Mouse (Mus musculus) layer of hippocampus, adult 18-20 months (tissue): Measurements from ENCODE around the gene Junb. TPM values are rescaled to one million over a fixed set of nuclear protein-coding genes. Genes with fewer than 3 reads are reported as not detected.
A peak's percentile ranks its signal among the peaks of the same experiment; 100 is the strongest.

Experiments used
- DNase-seq, 2 experiments: peaks; one replicate each; pipeline ENCODE4 v3.0.0; 2022; ENCODE audit warnings: low spot score in 2 of 2
- total RNA-seq, 2 experiments: library from RNA; stranded (reverse); gene quantifications; 2 replicates each; pipeline ENCODE4 v1.2.3; 2021

Junb gene
- total RNA-seq, 2 experiments from 2014 or later: 102 to 103 TPM

DNA sequence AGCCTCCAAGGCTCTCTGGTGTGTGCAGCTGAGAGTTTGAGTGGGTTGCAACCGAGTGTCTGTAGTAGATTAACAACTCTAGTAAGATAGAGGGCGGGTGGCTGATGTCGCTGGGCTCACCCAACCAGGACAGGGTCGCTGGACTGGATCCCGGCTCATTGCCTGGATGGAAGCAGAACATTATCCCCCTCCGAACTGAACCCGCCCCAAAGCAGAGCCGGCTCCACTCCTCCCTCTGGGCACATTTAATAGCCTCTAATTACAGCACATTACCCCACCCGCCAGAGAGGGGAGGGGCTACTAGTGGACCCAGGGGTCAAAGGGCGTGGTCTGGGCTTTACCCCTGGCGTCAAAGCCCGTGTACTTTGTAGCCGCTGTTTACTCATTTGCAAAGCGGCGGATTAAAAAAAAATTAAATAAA is 10.8 kb upstream of the Junb start:
- no peak for DNase-seq

- DNase-seq: no peak
Measured at GRCm38 (mm10) chr8:84987903-84988302, 9.4 kb upstream of the Junb start.

GRCm38 (mm10) chr8:84987388-84987787 is 8.9 kb upstream of the Junb start:
- DNase-seq: no peak

DNA sequence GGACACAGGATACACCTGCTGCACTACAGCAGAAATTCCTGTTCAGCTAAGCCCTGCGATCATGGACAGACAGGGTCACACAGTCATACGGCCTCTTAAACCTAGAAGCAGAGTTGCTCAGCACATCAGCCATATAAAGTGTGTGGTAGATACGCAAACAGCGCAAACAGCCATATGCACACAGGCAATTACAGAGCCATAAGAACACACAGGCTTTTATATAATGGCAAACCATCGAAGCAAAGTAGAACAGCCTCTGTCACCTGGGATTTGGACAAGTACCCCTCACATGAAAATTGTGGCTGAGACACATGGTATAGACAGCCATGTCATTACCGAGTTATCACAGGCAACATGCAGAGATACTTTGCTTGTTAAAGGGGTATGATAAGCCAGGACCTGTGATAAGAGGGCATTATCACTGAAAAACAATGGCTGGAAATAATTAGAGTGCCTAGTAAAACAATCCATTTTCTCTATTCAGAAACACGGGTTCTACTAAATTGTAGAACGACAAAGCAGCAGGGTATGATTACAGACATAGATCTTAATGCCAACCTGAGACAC is 7.9 kb upstream of the Junb start:
- no peak for DNase-seq

GRCm38 (mm10) chr8:84985684-84986378 is 7.3 kb upstream of the Junb start:
- peak; percentile 95 to 96 for DNase-seq

DNA sequence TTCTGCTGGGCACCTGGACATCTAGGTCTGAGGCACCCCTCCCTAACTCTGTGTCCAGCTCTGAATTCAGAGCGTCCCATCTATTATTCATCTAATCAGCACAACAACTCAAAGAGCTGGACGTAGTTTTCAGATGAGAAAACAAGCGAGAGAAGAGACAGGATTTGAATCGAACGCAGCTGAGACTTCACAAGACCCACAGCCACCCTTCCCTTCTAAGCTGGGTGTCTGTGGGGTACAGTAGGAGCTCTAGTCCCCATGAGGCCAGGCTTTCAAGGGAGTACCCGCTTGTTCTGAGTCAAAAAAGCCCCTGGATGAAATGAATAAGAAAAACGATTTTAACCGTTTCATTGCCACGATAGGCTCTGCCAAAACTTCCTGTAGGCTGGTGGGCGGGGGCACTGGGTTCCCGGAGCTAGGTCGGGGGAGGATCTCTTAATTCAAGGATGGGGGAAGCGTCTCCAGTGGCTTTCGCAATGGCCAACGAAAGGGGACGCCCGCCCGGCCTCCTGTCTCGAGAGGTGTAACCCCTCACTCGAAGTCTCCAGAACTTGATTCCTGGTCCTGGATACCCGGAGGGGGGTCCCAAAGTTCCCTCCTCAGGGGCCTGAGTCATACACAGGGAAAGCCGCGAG is 6.6 kb upstream of the Junb start:
- peak in 1 of 2 experiments; percentile 54 for DNase-seq

- no peak for DNase-seq
Measured at GRCm38 (mm10) chr8:84984294-84985048, 6.0 kb upstream of the Junb start.

GRCm38 (mm10) chr8:84982499-84983011 is 4.0 kb upstream of the Junb start:
- no peak for DNase-seq

DNA sequence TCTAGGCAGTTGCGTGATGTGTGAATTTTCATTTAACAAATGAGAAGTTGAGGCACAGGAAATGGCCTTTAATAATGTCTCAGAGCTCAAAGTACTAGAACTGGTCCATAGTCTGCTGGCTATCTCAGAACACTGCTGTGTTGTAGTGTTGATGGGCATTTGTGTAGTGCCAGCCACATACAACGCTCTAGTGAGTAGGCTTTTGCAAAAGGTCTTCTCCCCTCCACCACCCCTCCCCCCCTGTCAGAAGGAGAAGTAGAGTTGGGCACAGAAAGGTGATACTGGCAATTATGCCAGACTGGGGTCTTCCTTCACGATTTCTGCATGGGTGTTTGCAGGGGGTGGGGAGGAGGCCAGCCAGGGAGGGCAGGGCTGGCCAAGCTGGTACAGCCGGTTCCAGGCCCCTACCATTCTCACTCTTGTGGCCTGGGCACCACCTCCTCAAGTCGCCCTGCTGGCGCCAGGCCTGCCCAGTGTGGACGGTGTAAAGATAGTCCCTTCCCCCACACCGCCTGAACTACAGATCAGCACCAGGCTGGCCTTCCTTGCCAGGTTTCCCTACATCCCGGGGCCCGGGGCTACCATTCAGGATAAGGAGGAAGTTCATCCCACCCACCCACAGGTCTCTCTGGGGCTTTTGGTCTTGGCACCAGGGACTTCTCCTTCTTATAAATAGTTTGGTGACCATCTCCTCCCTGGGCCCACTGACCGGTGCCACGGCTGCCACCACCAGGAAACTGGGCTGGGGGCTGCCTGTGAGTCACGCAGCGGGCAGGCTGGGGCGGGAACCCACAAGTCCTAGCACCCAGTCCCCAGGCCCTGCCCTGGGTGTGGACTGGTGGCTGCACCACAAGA is 3.4 kb upstream of the Junb start:
- DNase-seq: no peak

DNA sequence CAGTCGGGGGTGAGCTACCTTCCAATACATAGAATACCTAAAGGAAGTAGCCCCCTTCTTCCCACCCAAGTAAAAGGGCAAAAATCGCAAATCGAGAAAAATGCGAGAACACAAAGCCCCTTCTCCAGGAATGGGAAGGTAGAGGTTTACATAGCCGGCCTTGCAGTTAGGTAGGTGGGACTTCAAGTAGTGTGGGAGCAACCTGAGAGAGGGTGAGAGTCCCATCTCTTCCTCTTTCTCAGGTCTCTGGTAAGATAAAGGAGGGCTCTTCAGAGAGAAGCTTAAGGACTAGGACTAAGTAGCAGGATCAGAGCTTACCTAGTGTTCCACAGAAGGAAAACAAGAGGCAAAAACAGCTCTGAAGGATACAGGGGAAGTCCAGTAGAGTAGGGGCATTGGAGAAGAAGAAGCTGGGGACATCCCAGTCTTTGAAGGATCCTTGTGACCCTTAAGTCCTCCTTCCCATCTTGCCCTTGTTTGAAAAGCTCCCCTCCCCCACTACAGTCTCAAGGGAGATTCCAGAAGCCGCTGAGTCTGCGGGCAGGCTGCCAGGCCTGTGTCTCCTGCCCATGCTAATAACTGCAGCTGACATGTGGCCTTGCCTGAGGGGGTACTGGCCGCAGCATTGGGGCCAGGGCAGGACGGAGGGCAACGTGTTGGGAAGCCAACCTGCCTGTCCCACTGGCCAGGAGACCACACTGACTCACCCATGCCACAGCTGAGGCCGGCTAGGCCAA is 2.3 kb upstream of the Junb start:
- no peak for DNase-seq

- DNase-seq: peak; percentile 94 to 96
Measured at GRCm38 (mm10) chr8:84979599-84980421, 1.3 kb upstream of the Junb start.

DNA sequence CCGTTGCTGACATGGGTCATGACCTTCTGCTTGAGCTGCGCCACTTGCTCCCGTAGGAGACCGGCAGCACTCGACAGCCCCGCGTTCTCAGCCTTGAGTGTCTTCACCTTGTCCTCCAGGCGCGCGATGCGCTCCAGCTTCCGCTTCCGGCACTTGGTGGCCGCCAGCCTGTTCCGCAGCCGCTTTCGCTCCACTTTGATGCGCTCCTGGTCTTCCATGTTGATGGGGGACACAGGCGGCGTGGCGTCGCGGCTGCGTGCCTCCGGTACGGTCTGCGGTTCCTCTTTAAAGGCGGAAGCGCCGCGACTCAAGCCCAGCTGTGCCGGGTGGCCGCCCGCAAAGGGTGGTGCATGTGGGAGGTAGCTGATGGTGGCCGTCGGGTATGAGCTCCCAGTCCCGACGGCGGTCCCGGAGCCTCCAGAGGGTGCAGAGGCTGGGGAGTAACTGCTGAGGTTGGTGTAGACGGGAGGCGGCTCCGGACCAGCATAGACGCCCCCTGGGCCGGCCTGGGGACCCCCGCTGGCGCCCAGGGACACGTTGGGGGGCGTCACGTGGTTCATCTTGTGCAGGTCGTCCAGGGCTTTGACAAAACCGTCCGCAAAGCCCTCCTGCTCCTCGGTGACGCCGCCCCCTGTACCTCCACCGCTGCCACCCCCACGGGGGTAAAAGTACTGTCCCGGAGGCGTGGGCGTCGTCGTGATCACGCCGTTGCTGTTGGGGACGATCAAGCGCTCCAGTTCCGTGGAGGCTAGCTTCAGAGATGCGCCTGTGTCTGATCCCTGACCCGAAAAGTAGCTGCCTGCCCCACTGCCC is 877 bp downstream of the Junb start:
- DNase-seq: peak; percentile 51 to 74

- no peak for DNase-seq
Measured at GRCm38 (mm10) chr8:84976763-84977434, 1.6 kb downstream of the Junb start.

DNA sequence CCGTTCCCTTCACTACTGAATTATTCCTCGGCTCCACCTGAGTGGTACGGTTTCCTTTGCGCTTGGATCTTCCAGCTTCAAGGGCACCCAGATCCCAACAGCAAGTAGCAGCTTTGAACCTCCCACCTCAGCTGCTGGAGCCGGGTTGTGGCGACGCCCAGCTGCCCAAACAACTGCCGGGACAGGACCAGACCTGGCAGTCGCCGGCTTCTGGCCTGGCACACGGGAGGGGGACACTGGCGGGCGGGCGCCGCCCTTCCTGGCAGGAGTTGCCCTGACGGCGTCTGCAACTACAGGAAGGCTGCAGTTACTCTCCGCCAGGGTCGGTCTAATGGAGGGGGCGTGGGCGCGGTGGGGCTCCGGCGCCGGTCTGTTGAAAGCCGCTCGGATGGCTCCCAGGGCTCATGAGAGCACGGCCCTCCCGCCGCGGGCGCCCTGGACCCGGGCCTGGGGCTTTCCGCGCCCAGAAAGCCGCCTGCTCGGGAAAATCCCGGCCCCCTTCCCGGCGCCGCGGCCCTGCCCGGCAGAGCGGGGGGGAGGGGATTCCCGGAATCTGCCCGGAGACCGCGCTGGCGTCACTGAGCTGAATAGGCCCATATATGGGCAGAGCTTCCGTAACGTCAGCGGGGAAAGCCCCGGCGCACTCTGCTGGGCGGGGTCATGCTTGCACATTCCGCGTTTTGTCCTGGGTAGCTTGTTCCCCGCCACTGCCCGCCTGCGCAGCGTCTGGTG is 2.3 kb downstream of the Junb start:
- DNase-seq: peak; percentile 95 to 98

DNA sequence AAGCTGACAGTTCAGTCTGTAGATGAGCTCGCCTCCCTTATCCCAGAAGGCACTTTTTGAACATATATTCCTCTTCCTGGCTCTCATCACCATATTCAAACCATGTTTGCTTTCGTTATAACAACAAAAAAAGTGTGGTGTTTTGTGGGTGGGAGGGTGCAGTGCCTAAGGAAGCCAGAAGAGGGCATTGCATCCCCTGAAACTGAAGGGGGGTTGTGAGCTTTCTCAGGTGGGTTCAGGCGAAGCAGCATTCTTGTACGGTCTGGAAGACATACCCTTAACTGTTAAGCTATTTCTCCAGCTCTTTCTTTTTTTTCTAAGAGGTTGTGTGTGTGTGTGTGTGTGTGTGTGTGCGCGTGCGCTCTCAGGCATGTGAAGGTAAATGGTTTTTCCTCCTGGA is 3.1 kb downstream of the Junb start:
- peak; percentile 58 to 73 for DNase-seq

- no peak for DNase-seq
Measured at GRCm38 (mm10) chr8:84974543-84975142, 3.9 kb downstream of the Junb start.
